Mouse (Mus musculus): Measurements from ENCODE around the gene Banf2. TPM values are rescaled to one million over a fixed set of nuclear protein-coding genes. Genes with fewer than 3 reads are reported as not detected.

Banf2 gene
- polyA plus RNA-seq (2012; ENCODE audit: low replicate concordance), result not detected in 2 replicates

DNA sequence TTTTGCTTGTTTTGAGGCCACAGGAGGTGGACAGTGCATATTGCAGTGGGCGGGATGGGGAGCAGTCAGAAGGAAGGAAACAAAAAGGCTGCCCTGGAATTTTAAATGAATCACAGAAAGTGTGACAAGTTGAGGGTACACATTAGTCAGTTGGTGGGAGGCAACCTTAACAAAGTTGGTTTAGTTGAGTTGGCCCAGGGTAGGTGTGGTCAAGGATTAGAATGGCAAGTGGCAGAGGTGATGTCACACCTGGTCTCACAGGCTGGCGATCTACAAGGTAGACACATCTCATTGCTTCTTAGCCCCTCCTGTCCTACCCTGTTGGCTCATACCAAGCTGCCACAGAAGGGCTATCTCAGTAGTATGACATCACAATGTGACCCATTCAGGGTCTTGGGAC, at the start of gene Banf2:
TSS of gene Banf2 (plus strand) at position 396 of the 400 bp plus-strand sequence.

DNA sequence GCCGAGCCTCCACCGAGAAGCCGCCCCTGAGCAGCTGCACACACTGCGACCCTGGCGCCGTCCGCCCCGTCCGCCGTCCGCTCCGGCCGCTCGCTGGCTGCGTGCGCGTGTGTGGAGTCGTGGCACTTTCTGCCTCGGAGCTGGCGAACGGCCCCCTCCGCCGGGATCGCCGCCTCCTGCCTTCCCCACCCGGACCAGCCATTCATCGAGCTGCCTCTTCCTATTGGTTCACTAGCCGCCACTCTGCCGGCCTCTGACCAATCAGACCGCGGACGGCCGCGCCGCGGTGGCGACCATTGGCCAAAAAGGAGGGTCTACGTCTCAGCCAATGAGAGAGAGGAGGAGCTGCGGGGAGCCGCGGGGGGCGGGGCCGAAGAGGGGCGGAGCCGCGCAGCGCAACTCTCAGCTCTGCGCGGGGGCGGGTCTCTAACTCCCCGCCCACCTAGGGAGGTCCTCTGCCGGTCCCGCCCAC, 21.7 kb upstream of the Banf2 start, which contains the start of gene Rrbp1:
TSS of gene Rrbp1 (minus strand) at position 184 of the 472 bp plus-strand sequence.

Other genes starting within 250 kb of the Banf2 start
- gene Bfsp1, start 169.9 kb upstream of the Banf2 start, polyA plus RNA-seq (2012; ENCODE audit: low replicate concordance), result 0.21 and 0.39 TPM in 2 replicates
- 1.5 and 9.1 TPM in 2 replicates for gene Dstn, start 117.7 kb upstream of the Banf2 start, polyA plus RNA-seq (2012; ENCODE audit: low replicate concordance)
- 123 and 189 TPM in 2 replicates for gene Rrbp1, start 21.8 kb upstream of the Banf2 start, polyA plus RNA-seq (2012; ENCODE audit: low replicate concordance)
- gene Mgme1, start 237.6 kb downstream of the Banf2 start, polyA plus RNA-seq (2012; ENCODE audit: low replicate concordance), result 0.77 and 1.5 TPM in 2 replicates
- 43.2 and 51.4 TPM in 2 replicates for gene Snx5, start 237.8 kb downstream of the Banf2 start, polyA plus RNA-seq (2012; ENCODE audit: low replicate concordance)

Data from hematopoietic multipotent progenitor cell, adult 10-12 weeks (in vitro differentiated cells).